Mouse (Mus musculus) kidney, embryonic 14.5 days (tissue): ENCODE results near the gene Rrp8. TPM values are rescaled to one million over a fixed set of nuclear protein-coding genes. Genes with fewer than 3 reads are reported as not detected.

Experiments
- ATAC-seq: fragments of 200-750 bp; cut with Nextera tagmentation; 2 replicates; pipeline ENCODE4 v1.8.0; 2017; ENCODE audit warnings: moderate number of reproducible peaks, mild to moderate bottlenecking, moderate TSS enrichment, moderate library complexity; ENCODE audit not compliant: low FRiP score, low TSS enrichment
- H3K27ac ChIP-seq: fragments of 300-500 bp; sonication (generic); 2 replicates; pipeline ENCODE4 v1.5.1; 2014; ENCODE audit warnings: low read depth, mild to moderate bottlenecking, low read length, moderate library complexity, mixed read lengths
- H3K27me3 ChIP-seq: fragments of 300-500 bp; sonication (generic); 2 replicates; pipeline ENCODE4 v1.6.1; 2014; ENCODE audit warnings: mild to moderate bottlenecking, low read length; ENCODE audit not compliant: control insufficient read depth, insufficient read depth
- H3K36me3 ChIP-seq: fragments of 300-500 bp; sonication (generic); 2 replicates; pipeline ENCODE4 v1.6.1; 2014; ENCODE audit warnings: low read length, mixed read lengths; ENCODE audit not compliant: control insufficient read depth, insufficient read depth
- H3K4me1 ChIP-seq: fragments of 300-500 bp; sonication (generic); 2 replicates; pipeline ENCODE4 v1.6.1; 2014; ENCODE audit warnings: low read length, mixed read lengths; ENCODE audit not compliant: control insufficient read depth, insufficient read depth
- H3K4me2 ChIP-seq: fragments of 300-500 bp; sonication (generic); replicated peaks from 2 replicates; pipeline ENCODE4 v1.6.1; 2014; ENCODE audit warnings: low read depth, mild to moderate bottlenecking, low read length
- H3K4me3 ChIP-seq: fragments of 300-500 bp; sonication (generic); 2 replicates; pipeline ENCODE4 v1.5.1; 2014; ENCODE audit warnings: mild to moderate bottlenecking, low read length
- H3K9ac ChIP-seq: fragments of 300-500 bp; sonication (generic); 2 replicates; pipeline ENCODE4 v1.6.1; 2014; ENCODE audit warnings: low read depth, mild to moderate bottlenecking, low read length, moderate library complexity
- H3K9me3 ChIP-seq: fragments of 300-500 bp; sonication (generic); 2 replicates; pipeline ENCODE4 v1.6.1; 2016; ENCODE audit warnings: low read length; ENCODE audit not compliant: control insufficient read depth
- WGBS: fragments of 180-500 bp; shearing (Covaris S2); extraction: QIAGEN DNeasy Blood & Tissue Kit; methylation state at CpG from one replicate; pipeline ENCODE4 v1.1.7; 2014; 5-methylcytosine and 5-hydroxymethylcytosine counted together
- polyA plus RNA-seq: library from polyadenylated mRNA; unstranded; fragments of >200 nt; fragmentation: Nextera tagmentation; extraction: Ambion mirVana; gene quantifications from 2 replicates; pipeline ENCODE4 v1.2.1, GENCODE M21; 2014

Gene Rrp8
- polyA plus RNA-seq, 1 experiment from 2014 or later: 46.7 TPM

DNA sequence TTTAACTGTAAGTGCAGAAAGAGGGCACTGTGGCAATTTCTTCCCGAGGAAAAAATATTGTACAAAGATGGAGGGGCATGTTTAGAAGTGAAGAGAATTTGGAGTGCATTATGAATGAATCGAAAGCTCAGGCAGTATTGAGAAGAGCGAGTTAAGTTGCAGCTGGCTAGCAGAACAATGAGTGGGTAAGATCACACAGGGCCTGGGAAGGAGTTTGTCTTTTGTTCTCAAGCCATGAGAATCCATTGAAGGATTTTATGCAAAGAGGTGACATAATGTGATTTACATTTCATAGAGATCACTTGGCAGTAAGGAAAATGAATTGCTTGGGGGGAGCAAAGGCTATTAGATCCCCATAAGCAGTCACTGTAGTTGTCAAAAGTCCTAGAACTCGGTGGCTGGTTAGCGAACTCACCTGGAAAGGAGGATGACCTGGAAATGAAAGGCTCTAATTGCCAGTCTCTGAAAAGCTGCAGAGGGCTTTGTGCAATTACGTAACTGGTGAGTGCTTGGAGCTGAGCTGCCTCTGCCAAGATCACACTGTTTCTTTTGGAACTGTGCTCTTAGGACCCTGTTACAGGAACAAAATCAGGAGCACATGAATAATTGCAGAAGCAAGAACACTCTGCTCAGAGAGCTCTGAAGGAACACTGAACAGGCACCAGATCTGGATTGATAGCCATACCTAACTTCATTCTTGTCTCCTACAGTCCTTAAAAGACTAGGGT, 8.3 kb downstream of the Rrp8 start:
- Histone ChIP-seq H3K36me3 (peaks cover 49% of the 10 kb centered on the region), H3K9me3 (no peaks in the 10 kb centered on the region), H3K4me3 (no peak overlapping the region), H3K4me2 (no peak overlapping the region), H3K4me1 (no peaks in the 10 kb centered on the region), H3K27ac (no peak overlapping the region), H3K9ac (no peak overlapping the region), H3K27me3 (no peaks in the 10 kb centered on the region)
- no peak for ATAC-seq
- WGBS: 86% methylated on average over 6 of the region's 6 CpGs

DNA sequence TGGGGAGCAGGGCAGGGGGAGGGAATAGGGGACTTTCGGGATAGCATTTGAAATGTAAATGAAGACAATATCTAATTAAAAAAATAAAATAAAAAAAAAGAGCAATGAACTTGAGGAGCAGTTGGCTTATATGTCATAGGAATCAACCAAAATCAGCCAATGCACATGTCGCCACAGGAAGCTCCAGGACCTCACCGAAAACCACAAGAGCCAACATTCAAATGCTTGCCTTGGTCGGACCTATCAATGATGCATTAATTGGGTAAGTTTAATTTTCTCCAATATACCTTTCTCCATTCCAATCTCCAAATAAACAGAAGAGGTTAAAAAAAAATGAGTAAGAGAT, 10.2 kb downstream of the Rrp8 start:
- ATAC-seq: peak; percentile 16; the same call in 1 of the 2 replicates
- peaks cover 30% of the 10 kb centered on the region for H3K36me3 ChIP-seq
- no peaks in the 10 kb centered on the region for H3K9me3 ChIP-seq
- 95% methylated on average over 4 of the region's 4 CpGs for WGBS
- no peak overlapping the region for H3K9ac ChIP-seq
- H3K27ac ChIP-seq: no peak overlapping the region
- no peaks in the 10 kb centered on the region for H3K4me1 ChIP-seq
- no peak overlapping the region for H3K4me3 ChIP-seq
- no peaks in the 10 kb centered on the region for H3K27me3 ChIP-seq
- no peak overlapping the region for H3K4me2 ChIP-seq

DNA sequence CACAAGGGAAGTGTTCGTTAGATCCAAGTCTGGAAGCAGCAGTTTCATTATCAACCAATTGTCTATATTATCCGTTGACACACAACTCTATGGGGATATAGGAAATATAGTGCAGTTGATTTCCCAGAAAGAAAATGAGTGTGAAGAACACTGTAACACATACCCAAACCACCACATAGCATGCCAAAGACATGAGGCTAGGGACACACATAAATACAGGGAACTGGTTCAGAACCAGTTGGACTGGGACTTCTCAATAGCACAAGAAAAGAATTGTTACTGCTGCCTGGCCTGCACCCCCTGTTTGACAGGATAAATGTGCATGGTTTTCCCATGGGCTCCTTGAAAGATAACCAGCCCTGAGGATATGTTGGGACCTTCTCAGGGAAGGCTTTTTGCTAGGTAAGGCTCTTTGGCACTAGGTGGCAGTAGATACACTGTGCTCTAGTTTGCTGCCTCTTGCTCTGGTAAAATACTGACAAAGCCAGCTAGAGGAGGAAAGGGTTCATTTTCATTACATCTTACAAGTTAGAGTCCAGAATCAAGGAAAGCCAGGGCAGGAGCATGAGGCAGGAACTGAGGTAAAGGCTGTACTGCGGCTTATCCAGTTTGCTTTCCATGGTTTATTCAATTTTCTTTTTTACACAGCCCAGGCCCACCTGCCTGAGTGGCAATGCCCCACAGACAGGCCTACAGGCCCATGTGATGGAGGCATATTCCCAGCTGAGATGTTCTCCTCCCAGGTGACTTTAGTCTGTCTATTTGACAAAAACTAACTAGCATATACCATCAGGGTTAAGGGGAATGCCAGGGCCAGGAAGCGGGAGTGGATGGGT, 10.8 kb downstream of the Rrp8 start:
- H3K27me3 ChIP-seq: no peaks in the 10 kb centered on the region
- H3K4me1 ChIP-seq: no peaks in the 10 kb centered on the region
- 77% methylated on average over 4 of the region's 4 CpGs for WGBS
- H3K9ac ChIP-seq: no peak overlapping the region
- H3K4me2 ChIP-seq: no peak overlapping the region
- ATAC-seq: peak; percentile 88
- H3K27ac ChIP-seq: no peak overlapping the region
- no peaks in the 10 kb centered on the region for H3K9me3 ChIP-seq
- no peak overlapping the region for H3K4me3 ChIP-seq
- peaks cover 25% of the 10 kb centered on the region; the same call in 1 of the 2 replicates for H3K36me3 ChIP-seq

DNA sequence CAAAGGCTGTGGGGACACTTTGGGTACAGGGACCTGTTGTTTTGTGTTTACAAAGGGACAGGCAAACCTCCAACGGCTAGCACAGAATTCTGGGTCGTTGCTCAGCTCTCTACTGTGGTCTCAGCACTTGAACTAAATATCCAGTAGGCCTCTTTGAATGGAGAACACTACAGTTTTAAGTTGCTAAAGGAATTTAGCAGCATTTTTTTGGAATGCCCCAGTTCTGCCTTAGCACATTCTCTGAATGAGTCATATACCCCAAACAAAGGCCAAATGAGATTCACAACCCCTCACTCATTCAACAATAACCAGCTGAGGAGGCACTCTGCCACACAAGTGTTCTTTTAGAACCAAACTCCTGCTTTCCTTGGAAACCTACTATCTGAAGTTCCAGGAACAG, 15.3 kb downstream of the Rrp8 start:
- H3K4me1 ChIP-seq: no peaks in the 10 kb centered on the region
- no peaks in the 10 kb centered on the region for H3K9me3 ChIP-seq
- H3K9ac ChIP-seq: no peak overlapping the region
- H3K27me3 ChIP-seq: no peaks in the 10 kb centered on the region
- WGBS: 71% methylated on average over 2 of the region's 2 CpGs
- H3K27ac ChIP-seq: no peak overlapping the region
- no peaks in the 10 kb centered on the region for H3K36me3 ChIP-seq
- ATAC-seq: no peak
- no peak overlapping the region for H3K4me3 ChIP-seq
- H3K4me2 ChIP-seq: no peak overlapping the region

DNA sequence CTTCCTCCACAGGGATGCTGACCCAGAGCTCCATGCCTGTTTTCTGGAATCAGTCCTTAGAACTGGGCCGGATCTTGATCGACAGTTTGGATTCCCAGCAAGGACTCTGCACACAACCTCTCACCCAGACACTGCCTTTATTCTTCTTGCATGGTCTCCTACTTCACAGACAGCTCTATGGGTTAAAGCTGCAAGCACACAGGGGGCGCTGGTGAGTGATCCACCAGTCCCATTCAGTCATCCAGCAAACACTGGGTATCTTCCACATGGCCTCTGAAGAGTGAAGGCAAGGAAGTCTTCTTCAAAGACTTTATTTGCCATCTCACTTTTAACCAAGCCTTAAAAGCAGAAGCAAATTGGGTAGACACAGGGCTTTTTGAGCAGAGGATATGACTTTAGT, 21.8 kb downstream of the Rrp8 start:
- Histone ChIP-seq H3K4me1 (no peaks in the 10 kb centered on the region), H3K36me3 (no peaks in the 10 kb centered on the region), H3K27ac (no peak overlapping the region), H3K27me3 (no peaks in the 10 kb centered on the region), H3K9me3 (no peaks in the 10 kb centered on the region), H3K4me2 (no peak overlapping the region), H3K9ac (no peak overlapping the region), H3K4me3 (no peak overlapping the region)
- WGBS: 62% methylated on average over 3 of the region's 3 CpGs
- no peak for ATAC-seq

DNA sequence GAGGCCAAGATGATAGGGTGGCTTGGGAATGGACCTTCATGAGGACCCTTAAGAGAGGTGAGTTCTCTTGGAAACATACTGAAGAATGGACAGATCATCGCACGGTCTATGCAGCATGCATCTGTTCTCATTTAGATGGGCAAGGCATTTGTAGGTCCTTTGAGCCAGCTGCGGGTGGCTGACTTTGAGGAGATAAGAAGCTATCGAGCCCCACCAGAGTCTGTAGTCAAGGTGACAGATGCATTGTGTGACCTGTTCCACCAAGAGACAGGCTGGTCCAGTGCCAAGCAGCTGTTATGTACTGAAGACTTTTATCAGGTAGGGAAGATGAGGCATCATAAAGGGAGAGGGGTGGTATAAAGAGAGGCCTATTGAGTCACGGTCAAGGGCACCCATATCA, 28.5 kb downstream of the Rrp8 start:
- no peak overlapping the region for H3K9ac ChIP-seq
- no peak for ATAC-seq
- no peaks in the 10 kb centered on the region for H3K4me1 ChIP-seq
- H3K27me3 ChIP-seq: no peaks in the 10 kb centered on the region
- 91% methylated on average over 5 of the region's 5 CpGs for WGBS
- H3K4me3 ChIP-seq: no peak overlapping the region
- H3K9me3 ChIP-seq: no peaks in the 10 kb centered on the region
- no peaks in the 10 kb centered on the region for H3K36me3 ChIP-seq
- H3K27ac ChIP-seq: no peak overlapping the region
- H3K4me2 ChIP-seq: no peak overlapping the region

DNA sequence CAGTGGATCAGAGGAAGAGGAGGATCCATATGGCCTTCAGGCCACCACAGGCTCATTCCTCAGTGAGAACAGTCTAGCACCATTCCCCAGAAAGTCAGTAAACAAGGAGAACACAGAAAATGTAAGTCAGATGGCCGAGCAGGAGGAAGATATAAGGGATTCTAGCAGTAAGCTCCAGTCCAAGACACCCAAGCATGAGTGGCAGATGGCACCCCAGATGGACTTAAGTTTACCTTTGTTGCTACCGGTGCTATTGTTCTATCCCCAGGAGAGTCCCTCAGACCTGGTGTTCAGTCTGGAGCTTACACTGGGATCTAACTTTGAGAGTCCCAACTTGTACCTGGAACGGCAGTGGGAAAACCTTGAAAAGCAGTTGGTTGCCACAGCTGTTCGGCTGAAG, 33.4 kb downstream of the Rrp8 start:
- H3K36me3 ChIP-seq: no peaks in the 10 kb centered on the region
- H3K4me3 ChIP-seq: no peak overlapping the region
- H3K27ac ChIP-seq: no peak overlapping the region
- H3K4me1 ChIP-seq: no peaks in the 10 kb centered on the region
- WGBS: 89% methylated on average over 4 of the region's 4 CpGs
- no peak overlapping the region for H3K4me2 ChIP-seq
- no peaks in the 10 kb centered on the region for H3K27me3 ChIP-seq
- no peak for ATAC-seq
- H3K9ac ChIP-seq: no peak overlapping the region
- H3K9me3 ChIP-seq: no peaks in the 10 kb centered on the region

DNA sequence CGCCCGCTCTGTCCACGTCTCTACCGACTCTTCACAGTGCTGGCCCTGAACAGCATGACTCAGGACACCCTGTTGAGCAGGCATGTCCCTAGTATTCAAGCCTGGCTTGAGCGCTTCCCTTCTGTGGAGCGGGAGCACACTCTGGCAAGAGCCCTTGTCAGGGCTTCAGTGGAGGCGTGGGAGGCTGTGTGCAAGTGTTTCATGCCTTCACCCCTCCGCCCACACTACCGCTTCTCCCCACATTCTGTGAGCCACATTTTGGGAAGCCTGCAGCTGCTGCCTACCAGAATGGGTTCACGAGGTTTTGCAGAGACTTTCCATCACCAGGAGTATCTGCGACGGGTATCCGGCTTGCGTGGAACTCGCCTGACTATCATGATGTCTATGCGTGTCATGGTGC, 34.0 kb downstream of the Rrp8 start:
- 82% methylated on average over 16 of the region's 16 CpGs for WGBS
- H3K9ac ChIP-seq: no peak overlapping the region
- no peak overlapping the region for H3K4me2 ChIP-seq
- no peaks in the 10 kb centered on the region for H3K27me3 ChIP-seq
- H3K4me1 ChIP-seq: no peaks in the 10 kb centered on the region
- H3K4me3 ChIP-seq: no peak overlapping the region
- ATAC-seq: no peak
- no peak overlapping the region for H3K27ac ChIP-seq
- no peaks in the 10 kb centered on the region for H3K9me3 ChIP-seq
- no peaks in the 10 kb centered on the region for H3K36me3 ChIP-seq

DNA sequence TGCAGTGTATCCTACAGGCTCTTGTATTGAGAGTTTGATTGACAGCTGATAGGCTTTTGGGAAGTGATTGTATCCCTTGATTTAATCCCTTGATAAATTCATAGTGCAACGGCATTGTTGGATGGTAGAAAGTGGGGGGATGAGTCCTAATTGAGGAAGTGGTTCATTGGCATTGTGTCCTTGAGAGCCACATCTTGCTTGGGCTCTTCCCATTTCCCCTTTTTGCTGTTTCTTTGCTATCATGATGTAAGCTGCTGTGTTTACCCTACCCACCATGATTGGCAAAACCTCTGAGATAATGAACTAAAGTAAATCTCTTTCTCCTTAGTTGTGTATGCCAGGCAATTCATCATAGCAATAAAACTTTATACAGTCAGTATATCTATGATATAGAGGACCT, 46.3 kb downstream of the Rrp8 start:
- H3K4me3 ChIP-seq: no peak overlapping the region
- no peaks in the 10 kb centered on the region for H3K36me3 ChIP-seq
- H3K27me3 ChIP-seq: no peaks in the 10 kb centered on the region
- no peaks in the 10 kb centered on the region for H3K4me1 ChIP-seq
- H3K9me3 ChIP-seq: no peaks in the 10 kb centered on the region
- H3K4me2 ChIP-seq: no peak overlapping the region
- H3K27ac ChIP-seq: no peak overlapping the region
- no peak overlapping the region for H3K9ac ChIP-seq
- ATAC-seq: no peak
- 68% methylated on average over 1 of the region's 1 CpGs for WGBS
